In genomic region chr16:29054423-29054822, GRCm38 (mm10) we compare ENCODE assay signal across 9 mouse cellular contexts.
A peak's percentile ranks its signal among the peaks of the same experiment; 100 is the strongest.
DNase-seq lines count a peak whose midpoint lies in the region; ATAC-seq and TF ChIP-seq lines count a peak whose summit lies in the region.
"Had no signal": no experiment of that assay in that cellular context is flagged by ENCODE, and none has a peak within 500 bp of the region (broad histone marks: within the 10 kb centered on the region; RNA-seq: fewer than 3 reads in every experiment).

No protein-coding gene starts in this region.

- H3K9me3 ChIP-seq in embryonic facial prominence, embryonic 15.5 days (replicated peaks): no peaks in the 10 kb centered on the region
- H3K9me3 ChIP-seq in hindbrain, postnatal 0 days (ENCODE audit: low read length): no peaks in the 10 kb centered on the region
- H3K9me3 ChIP-seq: limb, embryonic 13.5 days had no signal

- no peak for DNase-seq in testis, postnatal 14 days (ENCODE audit: low spot score)
- DNase-seq in hindbrain, postnatal 0 days (ENCODE audit: low spot score): peak; percentile 23
- DNase-seq in gastrocnemius, adult 8-10 months (ENCODE audit: low spot score in 2 of 2): no peak
- no peak for DNase-seq in cerebellum, adult 9-10 months
- DNase-seq in left cerebral cortex, adult 11 months (ENCODE audit: low spot score): no peak
- DNase-seq: lung, embryonic 14.5 days had no signal

- TF ChIP-seq POLR2A in testis, adult 2 months (IDR thresholded peaks at IDR 0.05; ENCODE audit: control insufficient read depth, low read depth, low read length): no peak

- no peaks in the 10 kb centered on the region for H3K4me1 ChIP-seq in testis, adult 2 months (ENCODE audit: control insufficient read depth, insufficient read depth, low read length)
- H3K4me1 ChIP-seq in embryonic facial prominence, embryonic 15.5 days: no peaks in the 10 kb centered on the region
- no peaks in the 10 kb centered on the region for H3K4me1 ChIP-seq in hindbrain, postnatal 0 days (ENCODE audit: insufficient read depth, low read length)
- H3K4me1 ChIP-seq: limb, embryonic 13.5 days had no signal

- no peak overlapping the region for H3K9ac ChIP-seq in embryonic facial prominence, embryonic 15.5 days
- no peak overlapping the region for H3K9ac ChIP-seq in hindbrain, postnatal 0 days (replicated peaks; ENCODE audit: low read length)
- H3K9ac ChIP-seq: limb, embryonic 13.5 days; lung, embryonic 14.5 days had no signal

- no peak overlapping the region for H3K27ac ChIP-seq in testis, adult 2 months (ENCODE audit: control insufficient read depth, insufficient read depth, low read depth, low read length)
- no peak overlapping the region for H3K27ac ChIP-seq in embryonic facial prominence, embryonic 15.5 days (replicated peaks)
- H3K27ac ChIP-seq in hindbrain, postnatal 0 days: no peak overlapping the region
- H3K27ac ChIP-seq: limb, embryonic 13.5 days had no signal

- no peaks in the 10 kb centered on the region for H3K27me3 ChIP-seq in testis, adult 2 months (ENCODE audit: control insufficient read depth, insufficient read depth, low read length)
- H3K27me3 ChIP-seq in embryonic facial prominence, embryonic 15.5 days: no peaks in the 10 kb centered on the region
- H3K27me3 ChIP-seq in hindbrain, postnatal 0 days (ENCODE audit: insufficient read depth, low read length): no peaks in the 10 kb centered on the region

- no peak for TF ChIP-seq CTCF in testis, adult 2 months (IDR thresholded peaks at IDR 0.05; ENCODE audit: control insufficient read depth, insufficient read depth, insufficient replicate concordance, low read depth, low read length)
- no peak for TF ChIP-seq CTCF in hindbrain, postnatal 0 days (IDR thresholded peaks at IDR 0.05; ENCODE audit: low read depth)

- no peaks in the 10 kb centered on the region for H3K36me3 ChIP-seq in testis, adult 2 months (ENCODE audit: control insufficient read depth, insufficient read depth, low read length)
- no peaks in the 10 kb centered on the region for H3K36me3 ChIP-seq in embryonic facial prominence, embryonic 15.5 days
- no peaks in the 10 kb centered on the region for H3K36me3 ChIP-seq in hindbrain, postnatal 0 days (ENCODE audit: insufficient read depth, low read length)
- H3K36me3 ChIP-seq: limb, embryonic 13.5 days had no signal

- ATAC-seq in embryonic facial prominence, embryonic 15.5 days (ENCODE audit: insufficient number of reproducible peaks, low FRiP score, low TSS enrichment, low read depth): no peak
- ATAC-seq in hindbrain, postnatal 0 days: no peak

- peak overlapping the region; percentile 39 for H3K4me3 ChIP-seq in testis, adult 2 months (ENCODE audit: control insufficient read depth, low read depth, low read length)
- no peak overlapping the region for H3K4me3 ChIP-seq in embryonic facial prominence, embryonic 15.5 days (replicated peaks)
- H3K4me3 ChIP-seq in hindbrain, postnatal 0 days (ENCODE audit: low read length): no peak overlapping the region
- H3K4me3 ChIP-seq: limb, embryonic 13.5 days had no signal

- 19% methylated on average over 8 of the region's 8 CpGs for WGBS in embryonic facial prominence, embryonic 15.5 days
- WGBS in hindbrain, postnatal 0 days: 28% methylated on average over 8 of the region's 8 CpGs

- peak overlapping the region; percentile 19; the same call in 1 of the 2 replicates for H3K4me2 ChIP-seq in embryonic facial prominence, embryonic 15.5 days (replicated peaks)
- peak overlapping the region; percentile 28; the same call in 1 of the 2 replicates for H3K4me2 ChIP-seq in hindbrain, postnatal 0 days (ENCODE audit: low read depth, low read length)
- H3K4me2 ChIP-seq: limb, embryonic 13.5 days; lung, embryonic 14.5 days had no signal
